Comparison of ENCODE assay signal across 13 mouse cellular contexts in genomic region chr9:73055441-73055911, GRCm38 (mm10). TPM values are rescaled to one million over a fixed set of nuclear protein-coding genes. Genes with fewer than 3 reads are reported as not detected.
A peak's percentile ranks its signal among the peaks of the same experiment; 100 is the strongest.
DNase-seq lines count a peak whose midpoint lies in the region; ATAC-seq and TF ChIP-seq lines count a peak whose summit lies in the region.
"Had no signal": no experiment of that assay in that cellular context is flagged by ENCODE, and none has a peak within 500 bp of the region (broad histone marks: within the 10 kb centered on the region; RNA-seq: fewer than 3 reads in every experiment).

No protein-coding gene starts in this region.

- no peak overlapping the region for H3K9ac ChIP-seq in stomach, postnatal 0 days (ENCODE audit: low read length)
- H3K9ac ChIP-seq: forebrain, embryonic 13.5 days had no signal

- no peaks in the 10 kb centered on the region for H3K9me3 ChIP-seq in heart, embryonic 10.5 days
- no peaks in the 10 kb centered on the region for H3K9me3 ChIP-seq in stomach, postnatal 0 days (ENCODE audit: control insufficient read depth, low read length)
- H3K9me3 ChIP-seq: forebrain, embryonic 13.5 days; G1E had no signal

- no peak overlapping the region for H3K27ac ChIP-seq in heart, embryonic 10.5 days
- peak overlapping the region; percentile 9; the same call in 1 of the 2 replicates for H3K27ac ChIP-seq in stomach, postnatal 0 days (replicated peaks)
- H3K27ac ChIP-seq: forebrain, embryonic 13.5 days had no signal

- no peaks in the 10 kb centered on the region for H3K27me3 ChIP-seq in heart, embryonic 10.5 days (ENCODE audit: insufficient read depth, poor library complexity, severe bottlenecking)
- no peaks in the 10 kb centered on the region for H3K27me3 ChIP-seq in stomach, postnatal 0 days (ENCODE audit: control insufficient read depth, insufficient read depth, low read length)
- H3K27me3 ChIP-seq: forebrain, embryonic 13.5 days had no signal

- no peak for TF ChIP-seq CTCF in stomach, postnatal 0 days (IDR thresholded peaks at IDR 0.05; ENCODE audit: low read depth)

- no peak for ATAC-seq in stomach, postnatal 0 days (ENCODE audit: low FRiP score, low TSS enrichment)
- no peak for ATAC-seq in megakaryocyte progenitor cell, adult 5-6 weeks (replicated peaks; ENCODE audit: poor library complexity)
- ATAC-seq: forebrain, embryonic 13.5 days; intestine, postnatal 0 days had no signal

- intact Hi-C loops in left cerebral cortex, postnatal 4 days (cut with DNase I): no loop called here

- peak; percentile 56 for DNase-seq in heart, adult 8-10 months (ENCODE audit: low spot score)
- DNase-seq in heart, embryonic 10.5 days (ENCODE audit: low spot score): no peak
- DNase-seq in ovary, adult 18-20 months (ENCODE audit: low spot score): peak; percentile 45
- no peak for DNase-seq in ovary, postnatal 10 days (ENCODE audit: low spot score)
- DNase-seq in adrenal gland, postnatal 25 days: peak; percentile 38
- no peak for DNase-seq in stomach, postnatal 0 days (ENCODE audit: low spot score)
- no peak for DNase-seq in left cerebral cortex, postnatal 4 days
- DNase-seq: right cerebral cortex, postnatal 14 days had no signal

- 0 out of 2 replicates have a peak, but pooled peaks cover 8% of the 10 kb centered on the region for H3K4me1 ChIP-seq in heart, embryonic 10.5 days
- H3K4me1 ChIP-seq in stomach, postnatal 0 days (replicated peaks; ENCODE audit: control insufficient read depth, insufficient read depth): no peaks in the 10 kb centered on the region
- H3K4me1 ChIP-seq: forebrain, embryonic 13.5 days had no signal

- WGBS in heart, embryonic 10.5 days: 43% methylated on average over 10 of the region's 10 CpGs
- 40% methylated on average over 10 of the region's 10 CpGs for WGBS in stomach, postnatal 0 days

- no peak overlapping the region for H3K4me3 ChIP-seq in heart, embryonic 10.5 days
- H3K4me3 ChIP-seq in stomach, postnatal 0 days (ENCODE audit: low read depth, low read length): no peak overlapping the region
- H3K4me3 ChIP-seq: forebrain, embryonic 13.5 days had no signal

- no peaks in the 10 kb centered on the region for H3K36me3 ChIP-seq in heart, embryonic 10.5 days
- no peaks in the 10 kb centered on the region for H3K36me3 ChIP-seq in stomach, postnatal 0 days (ENCODE audit: control insufficient read depth, insufficient read depth, low read length)

- no peak for TF ChIP-seq EP300 in stomach, postnatal 0 days (optimal IDR thresholded peaks at IDR 0.05)

- no peak overlapping the region for H3K4me2 ChIP-seq in stomach, postnatal 0 days (replicated peaks; ENCODE audit: low read depth)
- H3K4me2 ChIP-seq: forebrain, embryonic 13.5 days had no signal

RNA-seq across cellular contexts. Expression of gene Rab27a, which starts 10.8 kb away (rescaled TPM):
- total RNA-seq in heart, adult 8-10 months (2022): 1 to 10 TPM; 4.3 to 7.0 (median 5.1) TPM
- polyA plus RNA-seq in heart, embryonic 10.5 days (2016; fragmentation: Nextera tagmentation; extraction: Ambion mirVana): 3.5 and 5.3 TPM in 2 replicates
- total RNA-seq in adrenal gland, postnatal 25 days (2021): 28.5 and 47.1 TPM in 2 replicates
- 22.5 and 22.7 TPM in 2 replicates for polyA plus RNA-seq in stomach, postnatal 0 days (2015; fragmentation: Nextera tagmentation; extraction: Ambion mirVana)
- 63.5 and 65.1 TPM in 2 replicates for total RNA-seq in megakaryocyte progenitor cell, adult 5-6 weeks (2015)
- total RNA-seq in megakaryocyte progenitor cell, adult 5-6 weeks (2017): 161 and 179 TPM in 2 replicates
- total RNA-seq in left cerebral cortex, postnatal 4 days (2021): 1 to 10 TPM; 2.9 to 4.7 TPM

RNA-seq across cellular contexts. Expression of gene Pigb, which starts 15.3 kb away (rescaled TPM):
- total RNA-seq in heart, adult 8-10 months (2022): 1 to 10 TPM; 1.9 to 3.3 (median 2.6) TPM
- 10.9 and 13.2 TPM in 2 replicates for polyA plus RNA-seq in heart, embryonic 10.5 days (2016; fragmentation: Nextera tagmentation; extraction: Ambion mirVana)
- 11.9 and 20.4 TPM in 2 replicates for total RNA-seq in adrenal gland, postnatal 25 days (2021)
- 7.7 and 8.7 TPM in 2 replicates for polyA plus RNA-seq in stomach, postnatal 0 days (2015; fragmentation: Nextera tagmentation; extraction: Ambion mirVana)
- total RNA-seq in megakaryocyte progenitor cell, adult 5-6 weeks (2015): 35.3 and 47.1 TPM in 2 replicates
- 7.4 and 7.8 TPM in 2 replicates for total RNA-seq in megakaryocyte progenitor cell, adult 5-6 weeks (2017)
- 10 to 100 TPM; 17.1 to 19.0 TPM for total RNA-seq in left cerebral cortex, postnatal 4 days (2021)

RNA-seq across cellular contexts. Expression of gene Khdc3, which starts 46.2 kb away (rescaled TPM):
- not detected for total RNA-seq in heart, adult 8-10 months (2022)
- not detected in 2 replicates for polyA plus RNA-seq in heart, embryonic 10.5 days (2016; fragmentation: Nextera tagmentation; extraction: Ambion mirVana)
- total RNA-seq in adrenal gland, postnatal 25 days (2021): 1.00 and 2.0 TPM in 2 replicates
- polyA plus RNA-seq in stomach, postnatal 0 days (2015; fragmentation: Nextera tagmentation; extraction: Ambion mirVana): not detected in 2 replicates
- total RNA-seq in megakaryocyte progenitor cell, adult 5-6 weeks (2015): 0.44 and 0.78 TPM in 2 replicates
- total RNA-seq in megakaryocyte progenitor cell, adult 5-6 weeks (2017): 0.20 and 0.92 TPM in 2 replicates
- 1 to 10 TPM in 1 of 2 experiments, under 1 TPM in 1; 0.83 to 1.5 TPM for total RNA-seq in left cerebral cortex, postnatal 4 days (2021)
- polyA plus RNA-seq: forebrain, embryonic 13.5 days had no signal

RNA-seq across cellular contexts. Expression of gene Gm20509, which starts 46.8 kb away (rescaled TPM):
- total RNA-seq in heart, adult 8-10 months (2022): not detected
- not detected in 2 replicates for polyA plus RNA-seq in heart, embryonic 10.5 days (2016; fragmentation: Nextera tagmentation; extraction: Ambion mirVana)
- total RNA-seq in adrenal gland, postnatal 25 days (2021): 0.49 TPM in 1 of 2 replicates, not detected in the other
- not detected in 2 replicates for polyA plus RNA-seq in stomach, postnatal 0 days (2015; fragmentation: Nextera tagmentation; extraction: Ambion mirVana)
- total RNA-seq in megakaryocyte progenitor cell, adult 5-6 weeks (2015): not detected in 2 replicates
- total RNA-seq in megakaryocyte progenitor cell, adult 5-6 weeks (2017): 0.37 TPM in 1 of 2 replicates, not detected in the other
- total RNA-seq in left cerebral cortex, postnatal 4 days (2021): not detected
- total RNA-seq: G1E; left cerebral cortex, postnatal 36 days had no signal
- polyA plus RNA-seq: forebrain, embryonic 13.5 days; G1E; intestine, postnatal 0 days had no signal

RNA-seq across cellular contexts. Expression of gene Rsl24d1, which starts 57.8 kb away (rescaled TPM):
- 10 to 100 TPM; 47.4 to 55.9 (median 49.5) TPM for total RNA-seq in heart, adult 8-10 months (2022)
- polyA plus RNA-seq in heart, embryonic 10.5 days (2016; fragmentation: Nextera tagmentation; extraction: Ambion mirVana): 101 and 124 TPM in 2 replicates
- total RNA-seq in adrenal gland, postnatal 25 days (2021): 60.6 and 64.2 TPM in 2 replicates
- 55.6 and 56.3 TPM in 2 replicates for polyA plus RNA-seq in stomach, postnatal 0 days (2015; fragmentation: Nextera tagmentation; extraction: Ambion mirVana)
- total RNA-seq in megakaryocyte progenitor cell, adult 5-6 weeks (2015): 137 and 140 TPM in 2 replicates
- total RNA-seq in megakaryocyte progenitor cell, adult 5-6 weeks (2017): 232 and 254 TPM in 2 replicates
- 10 to 100 TPM; 60.7 to 61.5 TPM for total RNA-seq in left cerebral cortex, postnatal 4 days (2021)

Comparison
In these comparisons a context has a peak if more than half of its experiments do, and no peak if none do; other contexts are left out.
1. DNase-seq: peak in heart, adult 8-10 months (single experiment), ovary, adult 18-20 months (single experiment) and adrenal gland, postnatal 25 days (single experiment); none in heart, embryonic 10.5 days (single experiment), ovary, postnatal 10 days (single experiment), stomach, postnatal 0 days (single experiment) and left cerebral cortex, postnatal 4 days (single experiment).